Mouse (Mus musculus): ENCODE measurements around the gene Gnl1. TPM values are rescaled to one million over a fixed set of nuclear protein-coding genes. Genes with fewer than 3 reads are reported as not detected.

Gnl1 gene
- total RNA-seq, 2 experiments from 2014 or later, result 19.8 to 20.9 TPM

DNA sequence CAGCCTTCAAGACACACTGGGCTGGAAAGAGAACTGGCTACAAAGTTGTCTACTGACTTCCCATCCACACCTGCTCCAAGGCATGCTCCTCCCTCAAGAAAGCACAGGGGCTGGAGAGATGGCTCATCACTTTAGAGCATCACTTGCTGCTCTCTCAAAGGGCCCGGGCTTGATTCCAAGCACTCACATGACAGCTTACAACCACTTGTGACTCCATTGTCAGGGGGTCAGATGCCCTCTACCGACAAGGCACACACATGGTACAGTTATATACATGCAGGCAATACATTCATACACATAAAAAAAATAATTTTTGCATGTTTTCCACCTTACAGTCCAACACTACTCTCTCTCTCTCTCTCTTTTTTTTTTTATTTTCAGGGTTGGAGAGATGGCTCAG, 12.0 kb upstream of the Gnl1 start:
- no peak for TF ChIP-seq CTCF (IDR thresholded peaks at IDR 0.05)
- Histone ChIP-seq H3K27ac (no peak overlapping the region), H3K4me3 (no peak overlapping the region)
- DNase-seq, result no peak
- intact Hi-C loops (cut with DNase I), result no loop called here

- intact Hi-C loops (cut with DNase I), result no loop called here
- peak; percentile 100 for DNase-seq
- TF ChIP-seq CTCF (IDR thresholded peaks at IDR 0.05), result no peak
- H3K27ac ChIP-seq, result peak within 1 kb of the TSS; percentile 96
- peak within 1 kb of the TSS; percentile 92 for H3K4me3 ChIP-seq
These were observed 9.9 kb upstream of the Gnl1 start, which contains the start of gene Abcf1 for GRCm38 (mm10) chr17:35969418-35970389. TSS of gene Abcf1 (minus strand) at chr17:35969761.

DNA sequence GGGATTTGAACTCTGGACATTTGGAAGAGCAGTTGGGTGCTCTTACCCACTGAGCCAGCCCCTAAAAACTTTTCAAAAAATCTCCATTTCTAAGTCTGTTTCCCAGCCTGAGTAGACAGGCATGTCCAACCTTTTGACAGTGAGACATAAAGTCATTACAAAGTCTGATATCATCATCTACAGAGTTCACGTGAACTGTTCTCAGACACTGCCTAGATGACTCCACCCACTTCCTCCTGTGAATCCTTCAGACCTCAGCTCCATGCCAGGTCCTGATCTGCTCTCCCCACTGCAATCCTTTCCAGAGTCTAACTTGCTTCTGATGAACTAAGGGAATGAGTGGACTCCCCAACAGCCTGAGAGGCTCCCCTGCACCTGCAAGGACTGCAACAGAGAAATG, 7.5 kb upstream of the Gnl1 start:
- H3K4me3 ChIP-seq, result no peak overlapping the region
- no peak for TF ChIP-seq CTCF (IDR thresholded peaks at IDR 0.05)
- no peak for DNase-seq
- H3K27ac ChIP-seq, result no peak overlapping the region
- intact Hi-C loops (cut with DNase I), result no loop called here

DNA sequence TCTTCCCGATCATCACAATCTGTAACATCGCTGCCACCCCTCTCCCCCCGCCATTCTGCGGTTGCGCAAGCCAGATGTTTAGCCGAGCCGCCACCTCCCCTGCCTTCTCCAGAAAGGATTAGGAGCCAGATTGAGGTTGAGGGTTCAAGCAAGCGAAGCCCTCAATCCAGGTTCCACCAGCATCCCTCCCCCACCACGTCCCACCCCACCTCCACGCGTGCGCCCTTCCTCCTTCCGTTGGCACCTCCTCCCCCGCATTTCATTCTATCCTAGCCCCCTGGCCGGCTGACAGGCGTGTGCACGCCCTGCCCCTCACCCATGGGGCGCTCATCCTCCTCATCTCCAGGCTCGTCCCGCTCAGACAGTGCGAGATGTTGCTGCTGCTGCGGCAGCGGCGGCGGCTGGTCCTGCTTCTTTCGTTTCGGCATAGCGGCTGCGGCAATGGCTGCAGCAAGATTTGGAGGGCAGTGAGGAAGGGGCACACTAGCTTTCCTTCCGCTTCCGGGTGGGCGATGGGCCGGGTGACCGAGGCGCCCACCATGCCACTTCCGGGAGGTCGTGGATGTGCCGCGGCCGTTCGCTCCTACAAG, 745 bp upstream of the Gnl1 start:
- DNase-seq, result peak; percentile 87

DNA sequence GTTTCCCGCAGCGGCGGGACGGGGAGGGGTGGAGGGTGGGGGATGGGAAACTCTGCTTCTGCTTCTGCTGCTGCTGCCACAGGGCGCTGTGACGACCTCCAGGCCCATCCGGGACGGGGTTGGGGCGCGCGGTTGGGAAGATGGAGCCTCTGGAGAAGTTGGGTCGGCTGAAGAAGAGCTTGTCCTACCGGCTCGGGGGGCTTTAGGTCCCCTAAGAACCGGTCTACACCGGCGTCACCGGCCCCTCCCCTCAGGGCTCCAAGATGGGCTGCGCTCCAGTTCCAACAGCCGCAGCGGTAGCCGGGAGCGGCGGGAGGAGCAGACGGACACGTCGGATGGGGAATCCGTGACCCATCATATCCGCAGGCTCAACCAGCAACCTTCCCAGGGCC, 708 bp downstream of the Gnl1 start:
- intact Hi-C loops (cut with DNase I), result loop anchor here (10.0 kb wide), 1 partner anchor 156 kb away; the partner anchor contains the start of genes Flot1 and Ier3
- peak; percentile 79 for DNase-seq
- Histone ChIP-seq H3K4me3 (peak overlapping the region; percentile 96), H3K27ac (peak overlapping the region; percentile 94)
- no peak for TF ChIP-seq CTCF (IDR thresholded peaks at IDR 0.05)

More for the DNA sequence above, 745 bp upstream of the Gnl1 start:
- Histone ChIP-seq H3K27ac (peak overlapping the region; percentile 94), H3K4me3 (peak overlapping the region; percentile 96)
- intact Hi-C loops (cut with DNase I), result no loop called here
- TF ChIP-seq CTCF (IDR thresholded peaks at IDR 0.05), result no peak

DNA sequence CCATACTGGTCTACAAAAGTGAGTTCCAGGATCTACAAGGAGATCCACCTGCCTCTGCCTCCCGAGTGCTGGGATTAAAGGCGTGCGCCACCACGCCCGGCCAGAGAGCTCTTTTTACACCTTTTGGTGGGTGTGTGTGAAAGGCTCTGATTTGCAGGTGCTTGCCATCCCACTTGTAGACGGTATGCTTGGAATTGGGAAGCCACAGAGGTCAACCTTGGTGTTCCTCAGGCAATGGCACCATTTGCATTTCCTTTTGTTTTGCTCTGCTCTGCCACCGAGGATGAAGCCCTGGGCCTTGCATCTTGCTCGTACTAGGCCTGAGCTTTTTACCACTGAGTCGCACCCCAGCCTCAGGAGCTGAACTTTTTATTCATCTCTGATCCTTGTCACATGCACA, 2.1 kb downstream of the Gnl1 start:
- H3K4me3 ChIP-seq, result no peak overlapping the region
- no peak for TF ChIP-seq CTCF (IDR thresholded peaks at IDR 0.05)
- no peak for DNase-seq
- no peak overlapping the region for H3K27ac ChIP-seq
- intact Hi-C loops (cut with DNase I), result loop anchor here (10.0 kb wide), 1 partner anchor 157 kb away; the partner anchor contains the start of genes Flot1 and Ier3

DNA sequence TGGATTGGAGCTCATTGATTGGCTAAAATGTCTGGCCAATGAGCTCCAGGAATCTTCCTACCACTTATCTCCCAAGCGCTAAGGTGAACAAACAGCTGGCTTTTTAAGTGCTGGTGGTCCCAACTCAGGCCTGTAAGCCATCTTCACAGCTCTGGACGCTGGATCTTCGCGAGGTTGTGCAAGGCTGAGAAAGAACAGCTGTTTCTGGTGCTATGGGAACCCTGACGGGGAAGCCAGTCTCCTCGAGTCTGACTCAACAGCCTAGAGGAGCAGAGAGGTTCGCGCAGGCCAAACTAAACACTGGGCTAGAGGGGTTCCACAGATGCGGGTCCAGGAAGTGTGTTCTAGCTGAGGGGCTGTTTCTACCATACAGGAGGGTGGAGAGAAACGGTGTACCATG, 12.1 kb downstream of the Gnl1 start:
- DNase-seq, result no peak

GRCm38 (mm10) chr17:35993675-35994074, 14.0 kb downstream of the Gnl1 start:
- TF ChIP-seq CTCF (IDR thresholded peaks at IDR 0.05), result no peak; the same call in 1 of the 2 replicates
- Histone ChIP-seq H3K27ac (peak overlapping the region; percentile 89), H3K4me3 (peak overlapping the region; percentile 87)

More for the DNA sequence above, 12.1 kb downstream of the Gnl1 start:
- no peak overlapping the region for H3K4me3 ChIP-seq
- H3K27ac ChIP-seq, result no peak overlapping the region
- intact Hi-C loops (cut with DNase I), result loop anchor here (2.0 kb wide), 1 partner anchor 53 kb away; no protein-coding TSS in a partner anchor
- TF ChIP-seq CTCF (IDR thresholded peaks at IDR 0.05), result no peak

GRCm38 (mm10) chr17:35994175-35994878, 14.7 kb downstream of the Gnl1 start:
- intact Hi-C loops (cut with DNase I), result no loop called here
- peak overlapping the region; percentile 89 for H3K27ac ChIP-seq
- peak; percentile 87 for DNase-seq
- no peak for TF ChIP-seq CTCF (IDR thresholded peaks at IDR 0.05)
- H3K4me3 ChIP-seq, result peak overlapping the region; percentile 87

More at GRCm38 (mm10) chr17:35993675-35994074, 14.0 kb downstream of the Gnl1 start:
- intact Hi-C loops (cut with DNase I), result loop anchor here (2.0 kb wide), 1 partner anchor 55 kb away; no protein-coding TSS in a partner anchor
- DNase-seq, result peak; percentile 84

DNA sequence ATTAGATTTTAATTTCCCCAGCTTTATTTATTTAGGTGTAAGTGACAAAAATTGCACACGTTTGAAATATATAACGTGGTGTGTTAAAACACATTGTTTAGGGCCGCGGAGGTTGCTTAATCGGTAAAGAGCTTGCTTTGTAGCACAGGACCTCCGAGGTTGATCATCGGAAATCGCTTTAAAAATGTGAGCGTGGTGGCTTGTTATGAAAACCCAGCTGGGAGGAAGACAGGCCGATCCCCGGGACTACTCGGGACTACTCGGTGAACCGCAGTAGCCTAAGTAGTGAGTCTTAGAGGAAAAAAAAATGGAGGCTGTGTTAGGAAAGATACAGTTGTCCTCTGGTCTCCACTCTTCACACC, 15.2 kb downstream of the Gnl1 start:
- peak overlapping the region; percentile 89 for H3K27ac ChIP-seq
- no peak for DNase-seq
- TF ChIP-seq CTCF (IDR thresholded peaks at IDR 0.05), result no peak
- intact Hi-C loops (cut with DNase I), result loop anchor here (5.0 kb wide), 1 partner anchor 117 kb away; no protein-coding TSS in a partner anchor
- peak overlapping the region; percentile 87 for H3K4me3 ChIP-seq

GRCm38 (mm10) chr17:35996949-35997348, 17.3 kb downstream of the Gnl1 start:
- Histone ChIP-seq H3K27ac (peak overlapping the region; percentile 35; the same call in 1 of the 2 replicates), H3K4me3 (peak overlapping the region; percentile 24)
- intact Hi-C loops (cut with DNase I), result loop anchor here (1.0 to 5.0 kb wide), 2 partner anchors 38 to 115 kb away; no protein-coding TSS in a partner anchor
- DNase-seq, result peak; percentile 92
- no peak; the same call in none of the 2 replicates for TF ChIP-seq CTCF (IDR thresholded peaks at IDR 0.05)
